Mouse (Mus musculus): ENCODE measurements around the gene Emid1.

DNA sequence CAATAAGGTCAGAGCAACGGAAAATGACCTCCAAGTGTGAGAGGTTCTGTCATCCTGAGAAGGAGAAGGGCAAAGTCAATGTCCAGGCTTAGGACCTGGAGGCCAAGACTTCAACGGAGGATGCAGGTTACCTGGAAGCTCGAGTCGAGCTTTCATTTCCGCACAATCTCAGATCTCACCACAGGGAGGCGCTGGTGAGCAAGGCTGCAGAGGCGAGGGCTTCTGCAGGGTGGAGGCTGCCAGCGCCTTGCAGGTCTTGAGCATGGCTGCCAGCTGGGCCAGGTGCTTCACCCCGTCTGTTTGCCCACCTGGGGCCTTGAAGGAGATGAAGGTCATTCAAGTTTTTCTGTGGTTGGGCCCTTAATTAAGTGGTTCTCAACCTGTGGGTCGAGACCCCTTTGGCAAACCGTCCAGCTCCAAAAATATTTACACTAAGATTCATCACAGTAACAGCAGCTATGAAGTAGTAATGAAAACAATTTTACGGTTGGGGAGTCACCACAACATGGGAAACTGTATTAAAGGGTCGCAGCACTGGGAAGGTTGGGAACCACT is 29.9 kb upstream of the Emid1 start:
- TF ChIP-seq EP300 (IDR thresholded peaks at IDR 0.05; ENCODE audit: low read length) (no peak), MAX (IDR thresholded peaks at IDR 0.05; ENCODE audit: low read length) (no peak), ZKSCAN1 (IDR thresholded peaks at IDR 0.05; ENCODE audit: borderline replicate concordance, low read depth, low read length) (no peak), NRF1 (IDR thresholded peaks at IDR 0.05; ENCODE audit: low read depth, low read length) (0 out of 2 replicates have a peak, but pooled peaks have one; percentile 31), SIN3A (IDR thresholded peaks at IDR 0.05; ENCODE audit: low read length) (no peak), RCOR1 (conservative IDR thresholded peaks at IDR 0.05; ENCODE audit: low read depth, low read length) (no peak), USF2 (conservative IDR thresholded peaks at IDR 0.05; ENCODE audit: low read depth, low read length) (no peak), CTCF (conservative IDR thresholded peaks at IDR 0.05 in 1 of 2, IDR thresholded peaks at IDR 0.05 in 1 of 2; ENCODE audit: low read depth in 2 of 2, low read length in 2 of 2) (peak; percentile 97 to 98), TBP (conservative IDR thresholded peaks at IDR 0.05; ENCODE audit: low read depth, low read length) (no peak), POLR2AphosphoS2 (IDR thresholded peaks at IDR 0.05; ENCODE audit: low read depth, low read length) (no peak), POLR2A (IDR thresholded peaks at IDR 0.05; ENCODE audit: low read depth, low read length) (no peak)
